Comparison of ENCODE assay signal across 14 mouse cellular contexts in genomic region chr3:41521733-41522132, GRCm38 (mm10). TPM values are rescaled to one million over a fixed set of nuclear protein-coding genes. Genes with fewer than 3 reads are reported as not detected.
DNase-seq lines count a peak whose midpoint lies in the region; ATAC-seq and TF ChIP-seq lines count a peak whose summit lies in the region.
"Had no signal": no experiment of that assay in that cellular context is flagged by ENCODE, and none has a peak within 500 bp of the region (broad histone marks: within the 10 kb centered on the region; RNA-seq: fewer than 3 reads in every experiment).

No protein-coding gene starts in this region.

- no peak for DNase-seq in kidney, postnatal 4 days
- peak; percentile 12 for DNase-seq in midbrain, embryonic 14.5 days
- no peak for DNase-seq in thymus, postnatal 25 days
- DNase-seq in layer of hippocampus, postnatal 25 days (ENCODE audit: extremely low spot score in 1 of 2, low spot score in 1 of 2): no peak
- DNase-seq: cerebellum, adult 11-12 months; forebrain, postnatal 0 days; gastrocnemius, postnatal 14 days; liver; thymus, postnatal 36 days had no signal

- no peaks in the 10 kb centered on the region for H3K36me3 ChIP-seq in kidney, embryonic 14.5 days (ENCODE audit: control insufficient read depth, insufficient read depth, low read length)
- H3K36me3 ChIP-seq in midbrain, embryonic 14.5 days (ENCODE audit: control insufficient read depth, insufficient read depth, low read length): no peaks in the 10 kb centered on the region
- H3K36me3 ChIP-seq in midbrain, embryonic 15.5 days (replicated peaks): no peaks in the 10 kb centered on the region
- no peaks in the 10 kb centered on the region for H3K36me3 ChIP-seq in embryonic facial prominence, embryonic 15.5 days
- no peaks in the 10 kb centered on the region for H3K36me3 ChIP-seq in small intestine, adult 2 months (ENCODE audit: control insufficient read depth, insufficient read depth, low read length)

- no peak overlapping the region for H3K9ac ChIP-seq in kidney, embryonic 14.5 days (ENCODE audit: low read depth, low read length)
- H3K9ac ChIP-seq in midbrain, embryonic 14.5 days (replicated peaks; ENCODE audit: low read length): no peak overlapping the region
- no peak overlapping the region for H3K9ac ChIP-seq in midbrain, embryonic 15.5 days
- H3K9ac ChIP-seq in embryonic facial prominence, embryonic 15.5 days: no peak overlapping the region
- H3K9ac ChIP-seq: forebrain, postnatal 0 days; hindbrain, embryonic 14.5 days had no signal

- 52% methylated on average over 3 of the region's 3 CpGs for WGBS in kidney, embryonic 14.5 days
- WGBS in midbrain, embryonic 14.5 days: 70% methylated on average over 3 of the region's 3 CpGs
- WGBS in midbrain, embryonic 15.5 days: 63% methylated on average over 3 of the region's 3 CpGs
- 51% methylated on average over 3 of the region's 3 CpGs for WGBS in embryonic facial prominence, embryonic 15.5 days
- WGBS in small intestine, adult 2 months: 18% methylated on average over 3 of the region's 3 CpGs

- no peak for TF ChIP-seq POLR2A in small intestine, adult 2 months (IDR thresholded peaks at IDR 0.05; ENCODE audit: low read depth, low read length)

- TF ChIP-seq CTCF in small intestine, adult 2 months (IDR thresholded peaks at IDR 0.05; ENCODE audit: extremely low read depth, insufficient read length, insufficient replicate concordance, low read depth, low read length): no peak

- H3K27me3 ChIP-seq in kidney, embryonic 14.5 days (ENCODE audit: control insufficient read depth, insufficient read depth, low read length): no peaks in the 10 kb centered on the region
- H3K27me3 ChIP-seq in midbrain, embryonic 14.5 days (ENCODE audit: control insufficient read depth, insufficient read depth, low read length): no peaks in the 10 kb centered on the region
- no peaks in the 10 kb centered on the region for H3K27me3 ChIP-seq in midbrain, embryonic 15.5 days (replicated peaks)
- H3K27me3 ChIP-seq in embryonic facial prominence, embryonic 15.5 days: no peaks in the 10 kb centered on the region
- H3K27me3 ChIP-seq in small intestine, adult 2 months (ENCODE audit: control insufficient read depth, insufficient read depth, low read length): no peaks in the 10 kb centered on the region

- H3K9me3 ChIP-seq in kidney, embryonic 14.5 days (ENCODE audit: control insufficient read depth, low read length): no peaks in the 10 kb centered on the region
- H3K9me3 ChIP-seq in midbrain, embryonic 14.5 days (ENCODE audit: control insufficient read depth, low read length): no peaks in the 10 kb centered on the region
- no peaks in the 10 kb centered on the region for H3K9me3 ChIP-seq in midbrain, embryonic 15.5 days
- no peaks in the 10 kb centered on the region for H3K9me3 ChIP-seq in embryonic facial prominence, embryonic 15.5 days (replicated peaks)

- peak overlapping the region; percentile 15; the same call in 1 of the 2 replicates for H3K27ac ChIP-seq in kidney, embryonic 14.5 days (ENCODE audit: low read depth, low read length)
- H3K27ac ChIP-seq in midbrain, embryonic 14.5 days (replicated peaks; ENCODE audit: low read depth, low read length): no peak overlapping the region
- no peak overlapping the region for H3K27ac ChIP-seq in midbrain, embryonic 15.5 days
- peak overlapping the region; percentile 44; the same call in 1 of the 2 replicates for H3K27ac ChIP-seq in embryonic facial prominence, embryonic 15.5 days (replicated peaks)
- peak overlapping the region; percentile 58 for H3K27ac ChIP-seq in small intestine, adult 2 months (ENCODE audit: insufficient read depth, low read depth, low read length)
- H3K27ac ChIP-seq: hindbrain, embryonic 14.5 days had no signal

- no peak overlapping the region for H3K4me2 ChIP-seq in kidney, embryonic 14.5 days (replicated peaks; ENCODE audit: low read depth, low read length)
- no peak overlapping the region for H3K4me2 ChIP-seq in midbrain, embryonic 14.5 days (ENCODE audit: low read length)
- H3K4me2 ChIP-seq in midbrain, embryonic 15.5 days: no peak overlapping the region
- H3K4me2 ChIP-seq in embryonic facial prominence, embryonic 15.5 days (replicated peaks): no peak overlapping the region
- H3K4me2 ChIP-seq: hindbrain, embryonic 14.5 days had no signal

- peaks cover 6% of the 10 kb centered on the region; the same call in 1 of the 2 replicates for H3K4me1 ChIP-seq in kidney, embryonic 14.5 days (ENCODE audit: control insufficient read depth, insufficient read depth, low read length)
- no peaks in the 10 kb centered on the region for H3K4me1 ChIP-seq in midbrain, embryonic 14.5 days (ENCODE audit: control insufficient read depth, insufficient read depth, low read length)
- no peaks in the 10 kb centered on the region; the same call in 1 of the 2 replicates for H3K4me1 ChIP-seq in midbrain, embryonic 15.5 days
- no peaks in the 10 kb centered on the region for H3K4me1 ChIP-seq in embryonic facial prominence, embryonic 15.5 days
- peaks cover 3% of the 10 kb centered on the region; the same call in 1 of the 2 replicates for H3K4me1 ChIP-seq in small intestine, adult 2 months (ENCODE audit: control insufficient read depth, insufficient read depth, insufficient read length, low read length)

- no peak for ATAC-seq in kidney, embryonic 14.5 days (ENCODE audit: low FRiP score, low TSS enrichment)
- no peak for ATAC-seq in midbrain, embryonic 14.5 days (ENCODE audit: low FRiP score, low TSS enrichment)
- no peak for ATAC-seq in midbrain, embryonic 15.5 days (replicated peaks)
- ATAC-seq in embryonic facial prominence, embryonic 15.5 days (ENCODE audit: insufficient number of reproducible peaks, low FRiP score, low TSS enrichment, low read depth): no peak
- ATAC-seq: forebrain, postnatal 0 days had no signal

- no peak overlapping the region for H3K4me3 ChIP-seq in kidney, embryonic 14.5 days (ENCODE audit: low read length)
- H3K4me3 ChIP-seq in midbrain, embryonic 14.5 days (replicated peaks; ENCODE audit: low read depth, low read length): no peak overlapping the region
- H3K4me3 ChIP-seq in midbrain, embryonic 15.5 days: no peak overlapping the region
- H3K4me3 ChIP-seq in embryonic facial prominence, embryonic 15.5 days (replicated peaks): no peak overlapping the region
- no peak overlapping the region for H3K4me3 ChIP-seq in small intestine, adult 2 months (ENCODE audit: low read depth, low read length)

RNA-seq across cellular contexts. Expression of gene Jade1, which starts 33.8 kb away (rescaled TPM):
- polyA plus RNA-seq in kidney, embryonic 14.5 days (2014; fragmentation: Nextera tagmentation; extraction: Ambion mirVana): 14.6 and 22.1 TPM in 2 replicates
- polyA plus RNA-seq in midbrain, embryonic 14.5 days (2014; fragmentation: Nextera tagmentation; extraction: Ambion mirVana): 9.4 and 13.1 TPM in 2 replicates
- polyA plus RNA-seq in midbrain, embryonic 15.5 days (2015; fragmentation: Nextera tagmentation; extraction: Ambion mirVana): 13.8 and 14.0 TPM in 2 replicates
- 13.5 and 15.7 TPM in 2 replicates for polyA plus RNA-seq in embryonic facial prominence, embryonic 15.5 days (2015; fragmentation: Nextera tagmentation; extraction: Ambion mirVana)
- 8.1 and 18.5 TPM in 2 replicates for polyA plus RNA-seq in small intestine, adult 2 months (2012; rRNA removed)
- 10 to 100 TPM; 23.9 to 26.7 TPM for total RNA-seq in layer of hippocampus, postnatal 25 days (2021)

Comparison
In these comparisons a context has a peak if more than half of its experiments do, and no peak if none do; other contexts are left out.
1. H3K27ac ChIP-seq: peak in kidney, embryonic 14.5 days (single experiment), embryonic facial prominence, embryonic 15.5 days (single experiment) and small intestine, adult 2 months (single experiment); none in midbrain, embryonic 14.5 days (single experiment) and midbrain, embryonic 15.5 days (single experiment).